ENCODE assay signal across 1 mouse cellular context in the genomic region with DNA sequence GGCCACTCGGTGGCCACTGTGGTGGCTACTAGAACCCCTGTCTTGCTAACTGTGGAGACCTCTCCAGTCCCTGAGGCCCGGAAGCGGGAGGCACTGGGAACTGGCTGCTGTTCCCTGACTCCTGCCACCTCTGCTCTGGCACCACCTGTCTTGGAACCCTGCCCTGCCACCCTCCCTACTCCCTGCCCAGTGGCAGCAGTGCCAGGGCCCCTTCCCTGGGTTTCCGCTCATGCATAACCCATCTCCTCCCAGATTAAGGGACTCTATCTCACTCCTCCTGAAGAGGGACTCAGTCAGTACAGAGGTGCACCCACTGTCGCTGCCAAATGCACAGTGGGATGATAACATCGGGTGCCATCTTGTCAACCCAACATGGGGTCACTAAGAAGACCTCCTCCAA.
TF ChIP-seq lines count a peak whose summit lies in the region.

No protein-coding gene starts in this region.

TF ChIP-seq in ES-E14, 5 proteins besides CTCF, POLR2A, EP300 and RAD21 (continued from another document):
- no peak for TF ChIP-seq ZC3H11A (IDR thresholded peaks at IDR 0.05; ENCODE audit: borderline replicate concordance, low read depth, low read length)
